ENCODE assay signal across 22 mouse cellular contexts in the genomic region with DNA sequence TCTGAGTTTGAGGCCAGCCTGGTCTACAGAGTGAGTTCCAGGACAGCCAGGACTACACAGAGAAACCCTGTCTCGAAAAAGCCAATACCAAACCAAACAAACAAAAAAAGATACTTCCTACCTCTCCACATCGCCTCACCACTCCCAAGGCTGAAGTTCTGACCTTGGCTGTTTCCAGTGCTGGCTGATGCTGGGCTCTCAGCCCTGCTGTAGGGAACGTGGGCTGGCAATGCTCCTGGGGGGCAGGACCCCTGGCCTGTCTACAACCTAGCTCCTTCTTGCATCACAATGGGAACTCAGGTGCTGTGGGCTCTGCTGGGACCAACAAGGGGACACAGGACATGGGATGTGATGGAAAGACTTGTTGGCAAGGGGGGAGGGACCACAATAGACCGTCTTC. TPM values are rescaled to one million over a fixed set of nuclear protein-coding genes. Genes with fewer than 3 reads are reported as not detected.
DNase-seq lines count a peak whose midpoint lies in the region; ATAC-seq and TF ChIP-seq lines count a peak whose summit lies in the region.
"Had no signal": no experiment of that assay in that cellular context is flagged by ENCODE, and none has a peak within 500 bp of the region (broad histone marks: within the 10 kb centered on the region; RNA-seq: fewer than 3 reads in every experiment).

No protein-coding gene starts in this region.

- no peak for TF ChIP-seq CTCF in midbrain, postnatal 0 days (IDR thresholded peaks at IDR 0.05)

- 0 out of 2 replicates have a peak overlapping the region, but pooled peaks have one; percentile 22 for H3K27ac ChIP-seq in heart, embryonic 10.5 days
- H3K27ac ChIP-seq in midbrain, embryonic 16.5 days (ENCODE audit: low read length): no peak overlapping the region
- H3K27ac ChIP-seq in midbrain, postnatal 0 days (ENCODE audit: low read depth, low read length): no peak overlapping the region
- H3K27ac ChIP-seq: gastrocnemius, adult 2 months; limb, embryonic 12.5 days; liver, embryonic 15.5 days had no signal

- WGBS in heart, embryonic 10.5 days: 80% methylated on average over 4 of the region's 4 CpGs
- WGBS in midbrain, embryonic 16.5 days: 76% methylated on average over 4 of the region's 4 CpGs
- WGBS in midbrain, postnatal 0 days: 76% methylated on average over 4 of the region's 4 CpGs

- ATAC-seq in midbrain, embryonic 16.5 days: peak; percentile 32; the same call in 1 of the 2 replicates
- no peak for ATAC-seq in midbrain, postnatal 0 days (ENCODE audit: low FRiP score)

- H3K4me3 ChIP-seq in heart, embryonic 10.5 days: no peak overlapping the region
- H3K4me3 ChIP-seq in midbrain, embryonic 16.5 days (ENCODE audit: low read depth, low read length): no peak overlapping the region
- H3K4me3 ChIP-seq in midbrain, postnatal 0 days (ENCODE audit: low read depth, low read length): no peak overlapping the region
- H3K4me3 ChIP-seq: gastrocnemius, adult 2 months; limb, embryonic 12.5 days; liver, embryonic 15.5 days had no signal

- no peak overlapping the region for H3K4me2 ChIP-seq in midbrain, embryonic 16.5 days (ENCODE audit: low read length)
- no peak overlapping the region for H3K4me2 ChIP-seq in midbrain, postnatal 0 days (ENCODE audit: low read depth, low read length, poor library complexity, severe bottlenecking)
- H3K4me2 ChIP-seq: limb, embryonic 12.5 days; liver, embryonic 15.5 days; lung, embryonic 14.5 days had no signal

- H3K27me3 ChIP-seq in heart, embryonic 10.5 days (ENCODE audit: insufficient read depth, poor library complexity, severe bottlenecking): 0 out of 2 replicates have a peak, but pooled peaks cover 6% of the 10 kb centered on the region
- H3K27me3 ChIP-seq in midbrain, embryonic 16.5 days (ENCODE audit: control insufficient read depth, insufficient read depth, low read depth, low read length): no peaks in the 10 kb centered on the region
- no peaks in the 10 kb centered on the region for H3K27me3 ChIP-seq in midbrain, postnatal 0 days (ENCODE audit: insufficient read depth, low read length)
- H3K27me3 ChIP-seq: limb, embryonic 12.5 days; liver, embryonic 15.5 days had no signal

- no peaks in the 10 kb centered on the region for H3K9me3 ChIP-seq in heart, embryonic 10.5 days
- no peaks in the 10 kb centered on the region for H3K9me3 ChIP-seq in midbrain, embryonic 16.5 days (replicated peaks; ENCODE audit: control insufficient read depth, low read length, poor library complexity, severe bottlenecking)
- no peaks in the 10 kb centered on the region for H3K9me3 ChIP-seq in midbrain, postnatal 0 days (ENCODE audit: low read length)
- H3K9me3 ChIP-seq: limb, embryonic 12.5 days; liver, embryonic 15.5 days had no signal

- H3K9ac ChIP-seq in midbrain, embryonic 16.5 days (ENCODE audit: low read depth, low read length): no peak overlapping the region
- H3K9ac ChIP-seq in midbrain, postnatal 0 days (replicated peaks; ENCODE audit: low read length, poor library complexity, severe bottlenecking): no peak overlapping the region
- H3K9ac ChIP-seq: limb, embryonic 12.5 days; liver, embryonic 15.5 days; lung, embryonic 14.5 days had no signal

- H3K36me3 ChIP-seq in heart, embryonic 10.5 days: peaks cover 10% of the 10 kb centered on the region; the same call in 1 of the 2 replicates
- peaks cover 5% of the 10 kb centered on the region; the same call in 1 of the 2 replicates for H3K36me3 ChIP-seq in midbrain, embryonic 16.5 days (ENCODE audit: control insufficient read depth, insufficient read depth, low read length)
- peaks cover 23% of the 10 kb centered on the region for H3K36me3 ChIP-seq in midbrain, postnatal 0 days (ENCODE audit: insufficient read depth, low read length)
- H3K36me3 ChIP-seq: liver, embryonic 15.5 days had no signal

- H3K4me1 ChIP-seq in heart, embryonic 10.5 days: peaks cover 4% of the 10 kb centered on the region; the same call in 1 of the 2 replicates
- H3K4me1 ChIP-seq in midbrain, embryonic 16.5 days (ENCODE audit: control insufficient read depth, insufficient read depth, low read length): no peaks in the 10 kb centered on the region
- no peaks in the 10 kb centered on the region for H3K4me1 ChIP-seq in midbrain, postnatal 0 days (ENCODE audit: insufficient read depth, low read length)
- H3K4me1 ChIP-seq: limb, embryonic 12.5 days; liver, embryonic 15.5 days had no signal

- intact Hi-C loops in heart, postnatal 36 days (cut with DNase I): no loop called here
- intact Hi-C loops in gastrocnemius, postnatal 14 days (cut with DNase I; ENCODE audit: low total_unique reads): no loop called here

- no peak for DNase-seq in heart, embryonic 10.5 days (ENCODE audit: low spot score)
- DNase-seq in heart, postnatal 36 days: no peak
- no peak for DNase-seq in midbrain, postnatal 0 days (ENCODE audit: low spot score)
- DNase-seq in adrenal gland, postnatal 36 days: peak; percentile 49 to 66
- DNase-seq in gastrocnemius, postnatal 14 days: no peak
- DNase-seq: B cell, adult 2 months; cerebellum, adult 11 months; cerebellum, adult 9-10 months; cerebellum, postnatal 36 days; gastrocnemius, adult 2 months; layer of hippocampus, adult 9-11 months; right cerebral cortex, adult 18-20 months; spleen, adult 18-20 months had no signal

RNA-seq across cellular contexts. Expression of gene Katnb1, which starts 32.1 kb away (rescaled TPM):
- polyA plus RNA-seq in heart, embryonic 10.5 days (2016; fragmentation: Nextera tagmentation; extraction: Ambion mirVana): 25.8 and 29.8 TPM in 2 replicates
- 1 to 10 TPM; 7.2 to 7.5 TPM for total RNA-seq in heart, postnatal 36 days (2021)
- 43.4 and 50.2 TPM in 2 replicates for polyA plus RNA-seq in midbrain, embryonic 16.5 days (2015; fragmentation: Nextera tagmentation; extraction: Ambion mirVana)
- 53.7 and 61.6 TPM in 2 replicates for total RNA-seq in midbrain, postnatal 0 days (2014; rRNA removed)
- polyA plus RNA-seq in midbrain, postnatal 0 days (2015; fragmentation: Nextera tagmentation; extraction: Ambion mirVana): 52.5 and 56.7 TPM in 2 replicates
- total RNA-seq in adrenal gland, postnatal 36 days (2021): 10 to 100 TPM; 10.6 to 11.2 TPM
- total RNA-seq in gastrocnemius, postnatal 14 days (2021): 1 to 10 TPM; 5.4 to 7.5 TPM

RNA-seq across cellular contexts. Expression of gene Drc7, which starts 58.2 kb away (rescaled TPM):
- 0.09 TPM in 1 of 2 replicates, not detected in the other for polyA plus RNA-seq in heart, embryonic 10.5 days (2016; fragmentation: Nextera tagmentation; extraction: Ambion mirVana)
- not detected for total RNA-seq in heart, postnatal 36 days (2021)
- polyA plus RNA-seq in midbrain, embryonic 16.5 days (2015; fragmentation: Nextera tagmentation; extraction: Ambion mirVana): 2.4 and 2.5 TPM in 2 replicates
- 4.4 and 9.8 TPM in 2 replicates for total RNA-seq in midbrain, postnatal 0 days (2014; rRNA removed)
- polyA plus RNA-seq in midbrain, postnatal 0 days (2015; fragmentation: Nextera tagmentation; extraction: Ambion mirVana): 2.8 and 3.6 TPM in 2 replicates
- total RNA-seq in adrenal gland, postnatal 36 days (2021): not detected
- total RNA-seq in gastrocnemius, postnatal 14 days (2021): not detected
- total RNA-seq: gastrocnemius, adult 2 months; heart, adult 8-10 months; liver, adult 2 months had no signal
- polyA plus RNA-seq: embryonic facial prominence, embryonic 11.5 days; heart, embryonic 14.5 days; limb, embryonic 12.5 days; liver, adult 2 months; lung, embryonic 14.5 days; neural tube, embryonic 11.5 days had no signal

Comparison
In these comparisons a context has a peak if more than half of its experiments do, and no peak if none do; other contexts are left out.
1. DNase-seq: peak in adrenal gland, postnatal 36 days (2 of 2); none in heart, embryonic 10.5 days (single experiment), heart, postnatal 36 days (0 of 2), midbrain, postnatal 0 days (single experiment) and gastrocnemius, postnatal 14 days (single experiment).